Mouse (Mus musculus): ENCODE results near the gene Gria1.
A peak's percentile ranks its signal among the peaks of the same experiment; 100 is the strongest.

Gria1 gene

DNA sequence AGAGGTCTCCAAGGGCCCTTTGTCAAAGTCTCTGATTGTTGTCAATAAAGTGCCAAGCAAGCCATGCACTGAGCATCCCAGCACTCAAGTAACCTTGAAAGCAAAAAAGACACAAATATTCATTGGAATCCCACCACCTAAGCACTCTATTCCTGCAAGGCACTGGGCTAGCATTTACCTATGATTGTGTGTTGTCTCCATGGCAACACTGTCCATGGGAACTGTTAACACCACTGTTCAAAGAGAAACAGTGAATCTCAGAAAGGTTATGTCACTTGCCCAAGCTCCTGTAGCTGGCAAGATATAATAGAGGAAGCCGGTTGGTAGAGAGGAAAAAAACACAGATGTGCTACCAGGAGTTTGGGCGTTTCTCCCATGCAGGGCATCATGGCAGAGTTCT lies 274.9 kb downstream of the Gria1 start:
- no peak for DNase-seq (ENCODE audit: low spot score in 2 of 2)

DNA sequence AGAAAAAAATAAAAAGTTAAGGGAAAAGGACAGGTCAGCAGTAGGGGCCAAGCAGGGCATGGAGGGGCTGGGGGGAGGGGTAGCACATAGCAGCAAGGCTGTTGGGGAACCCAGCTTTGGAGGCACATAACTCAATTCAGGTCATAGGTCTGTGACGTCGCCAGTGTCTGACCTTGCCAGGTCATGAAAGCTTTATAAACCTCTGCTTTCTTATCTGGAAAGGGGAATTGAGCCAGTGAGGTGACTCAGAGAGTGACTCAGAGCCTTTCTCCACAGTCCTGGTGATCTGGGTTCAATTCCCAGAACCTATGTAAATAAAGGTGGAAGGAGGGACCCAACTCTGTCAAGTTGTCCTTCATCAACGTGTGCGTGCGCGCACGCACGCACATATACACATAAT lies 286.2 kb downstream of the Gria1 start:
- no peak for DNase-seq (ENCODE audit: low spot score in 2 of 2)

DNA sequence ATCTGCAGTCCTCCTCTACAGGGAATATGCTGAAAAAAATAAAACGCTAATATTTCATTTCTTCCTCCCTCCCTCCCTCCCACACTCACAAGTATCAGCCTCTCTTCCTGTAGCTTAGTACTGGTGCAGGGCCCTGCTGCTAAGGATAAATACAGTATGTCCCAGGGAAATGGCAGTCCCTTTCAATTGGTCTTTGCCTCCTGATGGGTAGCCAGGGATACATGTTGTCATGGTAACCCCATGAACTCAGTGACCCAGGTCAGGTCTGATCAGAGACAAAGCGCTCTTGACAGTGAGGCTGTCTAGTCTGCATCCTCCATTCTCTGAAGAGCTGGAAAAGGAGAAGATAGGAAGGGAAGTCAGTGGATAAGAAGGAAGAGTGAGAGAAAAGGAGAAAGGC lies 287.1 kb downstream of the Gria1 start:
- peak in 1 of 2 experiments; percentile 4 for DNase-seq (ENCODE audit: low spot score in 2 of 2)

DNA sequence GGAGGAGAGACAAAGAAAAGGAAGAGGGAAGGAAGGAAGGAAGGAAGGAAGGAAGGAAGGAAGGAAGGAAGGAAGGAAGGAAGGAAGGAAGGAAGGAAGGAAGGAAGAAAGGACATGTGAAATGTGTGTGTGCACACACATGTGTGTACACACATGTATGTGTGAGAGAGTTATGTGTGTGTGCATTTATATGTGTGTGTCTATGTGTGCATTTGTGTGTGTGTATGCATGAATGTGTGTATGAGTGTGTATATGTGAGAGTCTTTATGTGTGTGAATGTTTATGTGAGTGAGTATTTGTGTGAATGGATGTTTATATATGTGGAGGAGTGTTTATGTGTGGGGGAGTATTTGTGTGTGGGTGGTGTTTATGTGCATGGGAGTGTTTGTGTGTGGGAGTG lies 287.5 kb downstream of the Gria1 start:
- no peak for DNase-seq (ENCODE audit: low spot score in 2 of 2)

DNA sequence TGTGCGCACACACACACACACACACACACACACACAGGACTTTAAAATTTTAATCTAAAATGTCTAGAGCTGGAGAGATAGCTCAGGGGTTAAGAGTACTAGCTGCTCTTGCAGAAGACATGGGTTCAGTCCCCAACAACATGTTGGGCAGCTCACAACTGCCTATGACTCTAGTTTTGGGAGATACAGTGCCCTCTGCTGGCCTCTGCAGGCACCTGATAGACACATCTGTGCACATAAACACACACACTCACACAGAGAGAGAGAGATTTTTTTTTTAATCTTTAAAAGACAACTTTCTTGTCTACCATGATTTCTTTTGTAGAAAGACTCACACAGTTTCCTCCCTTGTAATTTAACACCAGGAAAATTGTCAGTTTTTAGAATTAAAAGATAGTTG lies 292.4 kb downstream of the Gria1 start:
- no peak for DNase-seq (ENCODE audit: low spot score in 2 of 2)

DNA sequence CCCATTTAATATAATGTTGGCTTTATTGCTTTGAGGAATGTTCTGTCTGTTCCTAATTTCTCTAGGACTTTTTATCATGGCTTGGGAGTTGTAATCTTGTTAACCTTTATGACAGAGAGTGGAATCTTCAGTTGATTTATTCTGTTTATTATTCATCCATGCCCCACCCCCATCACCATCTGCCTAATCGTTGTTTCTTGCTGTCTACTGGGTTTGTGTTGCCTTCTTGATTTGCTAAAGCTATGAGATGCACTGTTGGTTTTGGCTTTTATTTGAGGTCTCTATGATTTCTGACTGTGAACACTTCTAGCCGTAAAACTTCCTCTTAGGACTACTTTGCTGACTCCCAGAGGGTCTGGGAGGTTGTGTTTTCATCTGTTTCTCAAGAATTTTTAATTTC lies 294.9 kb downstream of the Gria1 start:
- DNase-seq (ENCODE audit: low spot score in 2 of 2) = no peak

DNA sequence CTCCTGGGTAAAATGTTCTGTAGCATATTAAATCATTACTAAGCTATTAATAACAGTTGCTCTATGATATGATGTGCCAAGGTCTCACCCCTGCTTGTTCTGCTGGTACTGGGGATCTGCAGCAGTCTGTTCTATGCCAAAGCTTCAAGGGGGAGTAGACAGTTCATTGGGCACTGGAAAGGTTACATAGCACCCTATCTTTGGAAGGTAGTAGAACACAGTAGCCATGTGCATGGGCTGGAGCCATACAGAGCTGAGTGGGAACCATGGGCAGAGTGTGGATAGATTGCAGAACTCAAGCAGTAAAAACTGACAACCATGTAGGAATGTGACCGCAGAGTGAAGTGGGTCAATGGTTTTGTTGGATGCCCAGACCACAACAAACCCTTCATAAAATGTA lies 295.7 kb downstream of the Gria1 start:
- DNase-seq (ENCODE audit: low spot score in 2 of 2) = no peak

DNA sequence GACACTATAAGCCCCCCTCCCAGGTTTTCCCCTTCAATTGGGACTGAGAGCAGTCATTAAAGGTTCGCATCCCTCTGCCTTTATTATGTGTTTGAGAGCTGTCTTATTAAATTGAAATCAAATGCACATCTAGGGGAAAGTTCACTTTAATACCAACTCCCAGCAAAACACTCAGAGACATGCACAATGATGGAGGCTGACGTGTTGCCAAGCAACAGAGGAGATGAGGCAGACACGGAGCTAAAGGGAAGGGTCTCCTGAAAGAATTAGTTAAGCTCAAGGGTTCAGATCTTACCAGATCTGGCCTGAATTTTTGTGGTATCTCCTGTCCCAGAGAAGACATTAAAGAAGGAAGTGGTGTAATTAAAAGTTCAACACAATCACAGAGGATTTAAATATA lies 305.9 kb downstream of the Gria1 start:
- DNase-seq (ENCODE audit: low spot score in 2 of 2) = no peak

DNA sequence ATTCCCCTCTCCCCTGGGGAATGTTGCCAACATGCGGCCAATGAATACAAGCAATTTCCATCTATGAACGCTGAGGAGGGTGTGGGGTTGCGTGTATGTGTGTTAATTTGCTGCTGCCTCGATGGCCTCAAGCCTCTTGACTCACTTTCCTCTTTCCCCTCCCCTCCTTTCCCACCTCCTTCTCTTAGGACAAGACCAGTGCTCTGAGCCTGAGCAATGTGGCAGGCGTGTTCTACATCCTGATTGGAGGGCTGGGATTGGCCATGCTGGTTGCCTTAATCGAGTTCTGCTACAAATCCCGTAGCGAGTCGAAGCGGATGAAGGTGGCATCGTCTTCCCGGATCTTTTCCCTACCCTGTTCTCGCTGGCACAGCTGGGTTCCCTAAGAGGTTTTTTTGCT lies 306.3 kb downstream of the Gria1 start:
- DNase-seq (ENCODE audit: low spot score in 2 of 2) = no peak

DNA sequence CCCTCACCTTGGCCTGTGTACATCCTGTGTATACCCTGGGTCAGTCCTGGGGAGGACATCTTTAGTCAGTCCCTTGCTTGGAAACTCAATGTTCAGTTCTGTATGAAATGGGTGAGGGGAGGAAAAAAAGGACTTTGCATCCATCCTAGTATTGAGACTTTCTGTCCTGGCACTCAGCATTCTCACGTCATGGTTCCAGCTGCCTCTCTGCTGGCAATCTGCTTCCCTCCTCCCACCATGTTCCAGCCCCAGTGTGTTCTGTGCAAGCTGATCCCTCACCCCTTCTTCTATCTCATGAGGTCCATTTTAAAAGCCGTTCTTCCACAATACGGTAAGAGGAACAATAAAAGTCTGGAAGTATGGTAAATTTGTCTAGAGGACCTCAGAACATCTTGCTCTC lies 308.2 kb downstream of the Gria1 start:
- DNase-seq (ENCODE audit: low spot score in 2 of 2) = no peak

DNA sequence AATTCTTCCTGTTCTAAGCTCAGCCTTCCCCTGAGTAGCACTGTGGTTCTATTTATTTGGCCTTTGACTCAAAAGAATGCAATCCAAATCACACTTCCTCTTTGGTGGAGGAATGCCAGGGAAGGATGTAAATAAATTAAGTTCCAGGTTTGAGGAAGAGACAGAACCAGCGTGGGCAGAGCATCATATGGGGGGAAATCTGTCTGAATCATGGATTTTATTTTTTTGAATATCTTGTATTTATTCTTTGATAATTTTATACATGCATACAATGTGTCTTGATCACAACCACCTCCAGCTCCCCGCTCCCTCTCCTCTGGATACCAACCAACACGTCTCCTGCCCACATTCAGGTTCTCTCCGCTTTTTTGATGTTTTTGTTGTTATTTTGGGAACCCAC lies 312.9 kb downstream of the Gria1 start:
- DNase-seq (ENCODE audit: low spot score in 2 of 2) = no peak

All from cerebellum, postnatal 4 days (tissue).